Mouse (Mus musculus): Measurements from ENCODE around the gene Gstcd. TPM values are rescaled to one million over a fixed set of nuclear protein-coding genes. Genes with fewer than 3 reads are reported as not detected.

Gene Gstcd
- total RNA-seq, 1 experiment: 24.2 TPM

GRCm38 (mm10) chr3:132995172-132995903, 96.5 kb downstream of the Gstcd start:
- in situ Hi-C loops (cut with MboI; ENCODE audit: low sequenced_read_pairs in 2 of 2, unreplicated experiment in 2 of 2): no loop called here
- no peaks in the 10 kb centered on the region for H3K9me3 ChIP-seq (ENCODE audit: control insufficient read depth, insufficient read depth, low read depth, low read length)
- TF ChIP-seq ZNF384 (IDR thresholded peaks at IDR 0.05; ENCODE audit: low read depth, low read length) (no peak), HCFC1 (IDR thresholded peaks at IDR 0.05; ENCODE audit: borderline replicate concordance, insufficient read depth, low read length) (no peak), MAFK (IDR thresholded peaks at IDR 0.05; ENCODE audit: insufficient read depth, low read depth, low read length) (no peak), CHD2 (IDR thresholded peaks at IDR 0.05; ENCODE audit: low read depth, low read length) (no peak), ZC3H11A (IDR thresholded peaks at IDR 0.05; ENCODE audit: borderline replicate concordance, low read depth, low read length) (no peak)
- no peak overlapping the region for H3K9ac ChIP-seq (ENCODE audit: insufficient read depth, low read depth, low read length, poor library complexity, severe bottlenecking)
- no peak overlapping the region for H3K27ac ChIP-seq (ENCODE audit: insufficient read depth, low read depth, low read length, poor library complexity, severe bottlenecking)
- no peaks in the 10 kb centered on the region for H3K4me1 ChIP-seq (ENCODE audit: control insufficient read depth in 2 of 2, insufficient read depth in 2 of 2, low read length in 2 of 2, poor library complexity in 1 of 2)
- H3K4me3 ChIP-seq (ENCODE audit: insufficient read depth in 1 of 2, low read depth in 1 of 2, low read length in 2 of 2, poor library complexity in 1 of 2, severe bottlenecking in 1 of 2): no peak overlapping the region
- DNase-seq (ENCODE audit: low read depth, low spot score): no peak
- peaks cover 6% of the 10 kb centered on the region for H3K36me3 ChIP-seq (ENCODE audit: control insufficient read depth, insufficient read depth, low read length, poor library complexity, severe bottlenecking)

- DNase-seq (ENCODE audit: low read depth, low spot score): no peak
- TF ChIP-seq HCFC1 (IDR thresholded peaks at IDR 0.05; ENCODE audit: borderline replicate concordance, insufficient read depth, low read length) (no peak), CHD2 (IDR thresholded peaks at IDR 0.05; ENCODE audit: low read depth, low read length) (no peak), ZNF384 (IDR thresholded peaks at IDR 0.05; ENCODE audit: low read depth, low read length) (no peak), MAFK (IDR thresholded peaks at IDR 0.05; ENCODE audit: insufficient read depth, low read depth, low read length) (no peak), ZC3H11A (IDR thresholded peaks at IDR 0.05; ENCODE audit: borderline replicate concordance, low read depth, low read length) (no peak)
- in situ Hi-C loops (cut with MboI; ENCODE audit: low sequenced_read_pairs in 2 of 2, unreplicated experiment in 2 of 2): no loop called here
These were observed 105.6 kb downstream of the Gstcd start for GRCm38 (mm10) chr3:132986188-132986587.

GRCm38 (mm10) chr3:132983845-132984485, 107.9 kb downstream of the Gstcd start:
- TF ChIP-seq CHD2 (IDR thresholded peaks at IDR 0.05; ENCODE audit: low read depth, low read length): no peak
- TF ChIP-seq ZC3H11A (IDR thresholded peaks at IDR 0.05; ENCODE audit: borderline replicate concordance, low read depth, low read length): no peak
- TF ChIP-seq ZNF384 (IDR thresholded peaks at IDR 0.05; ENCODE audit: low read depth, low read length): no peak
- no peak for TF ChIP-seq HCFC1 (IDR thresholded peaks at IDR 0.05; ENCODE audit: borderline replicate concordance, insufficient read depth, low read length)
- no peak for TF ChIP-seq MAFK (IDR thresholded peaks at IDR 0.05; ENCODE audit: insufficient read depth, low read depth, low read length)
- Histone ChIP-seq H3K27ac (ENCODE audit: insufficient read depth, low read depth, low read length, poor library complexity, severe bottlenecking) (no peak overlapping the region), H3K36me3 (ENCODE audit: control insufficient read depth, insufficient read depth, low read length, poor library complexity, severe bottlenecking) (peaks cover 2% of the 10 kb centered on the region), H3K9me3 (ENCODE audit: control insufficient read depth, insufficient read depth, low read depth, low read length) (no peaks in the 10 kb centered on the region), H3K4me1 (ENCODE audit: control insufficient read depth in 2 of 2, insufficient read depth in 2 of 2, low read length in 2 of 2, poor library complexity in 1 of 2) (no peaks in the 10 kb centered on the region), H3K9ac (ENCODE audit: insufficient read depth, low read depth, low read length, poor library complexity, severe bottlenecking) (no peak overlapping the region), H3K4me3 (ENCODE audit: insufficient read depth in 1 of 2, low read depth in 1 of 2, low read length in 2 of 2, poor library complexity in 1 of 2, severe bottlenecking in 1 of 2) (no peak overlapping the region)
- in situ Hi-C loops (cut with MboI; ENCODE audit: low sequenced_read_pairs in 2 of 2, unreplicated experiment in 2 of 2): no loop called here
- DNase-seq (ENCODE audit: low read depth, low spot score): peak; percentile 15

More at GRCm38 (mm10) chr3:132986188-132986587, 105.6 kb downstream of the Gstcd start:
- Histone ChIP-seq H3K4me1 (ENCODE audit: control insufficient read depth in 2 of 2, insufficient read depth in 2 of 2, low read length in 2 of 2, poor library complexity in 1 of 2) (no peaks in the 10 kb centered on the region), H3K9ac (ENCODE audit: insufficient read depth, low read depth, low read length, poor library complexity, severe bottlenecking) (no peak overlapping the region), H3K36me3 (ENCODE audit: control insufficient read depth, insufficient read depth, low read length, poor library complexity, severe bottlenecking) (0 out of 2 replicates have a peak, but pooled peaks cover 2% of the 10 kb centered on the region), H3K27ac (ENCODE audit: insufficient read depth, low read depth, low read length, poor library complexity, severe bottlenecking) (no peak overlapping the region), H3K9me3 (ENCODE audit: control insufficient read depth, insufficient read depth, low read depth, low read length) (no peaks in the 10 kb centered on the region), H3K4me3 (ENCODE audit: insufficient read depth in 1 of 2, low read depth in 1 of 2, low read length in 2 of 2, poor library complexity in 1 of 2, severe bottlenecking in 1 of 2) (no peak overlapping the region)

GRCm38 (mm10) chr3:132981968-132982367, 109.9 kb downstream of the Gstcd start:
- DNase-seq (ENCODE audit: low read depth, low spot score): no peak
- Histone ChIP-seq H3K27ac (ENCODE audit: insufficient read depth, low read depth, low read length, poor library complexity, severe bottlenecking) (no peak overlapping the region), H3K36me3 (ENCODE audit: control insufficient read depth, insufficient read depth, low read length, poor library complexity, severe bottlenecking) (peaks cover 2% of the 10 kb centered on the region), H3K9me3 (ENCODE audit: control insufficient read depth, insufficient read depth, low read depth, low read length) (no peaks in the 10 kb centered on the region), H3K4me3 (ENCODE audit: insufficient read depth in 1 of 2, low read depth in 1 of 2, low read length in 2 of 2, poor library complexity in 1 of 2, severe bottlenecking in 1 of 2) (no peak overlapping the region), H3K4me1 (ENCODE audit: control insufficient read depth in 2 of 2, insufficient read depth in 2 of 2, low read length in 2 of 2, poor library complexity in 1 of 2) (no peaks in the 10 kb centered on the region), H3K9ac (ENCODE audit: insufficient read depth, low read depth, low read length, poor library complexity, severe bottlenecking) (no peak overlapping the region)
- in situ Hi-C loops (cut with MboI; ENCODE audit: low sequenced_read_pairs in 2 of 2, unreplicated experiment in 2 of 2): no loop called here
- TF ChIP-seq CHD2 (IDR thresholded peaks at IDR 0.05; ENCODE audit: low read depth, low read length) (no peak), MAFK (IDR thresholded peaks at IDR 0.05; ENCODE audit: insufficient read depth, low read depth, low read length) (no peak), HCFC1 (IDR thresholded peaks at IDR 0.05; ENCODE audit: borderline replicate concordance, insufficient read depth, low read length) (no peak), ZC3H11A (IDR thresholded peaks at IDR 0.05; ENCODE audit: borderline replicate concordance, low read depth, low read length) (no peak), ZNF384 (IDR thresholded peaks at IDR 0.05; ENCODE audit: low read depth, low read length) (no peak)
